Mouse (Mus musculus): Measurements from ENCODE around the gene Tpgs1.

DNA sequence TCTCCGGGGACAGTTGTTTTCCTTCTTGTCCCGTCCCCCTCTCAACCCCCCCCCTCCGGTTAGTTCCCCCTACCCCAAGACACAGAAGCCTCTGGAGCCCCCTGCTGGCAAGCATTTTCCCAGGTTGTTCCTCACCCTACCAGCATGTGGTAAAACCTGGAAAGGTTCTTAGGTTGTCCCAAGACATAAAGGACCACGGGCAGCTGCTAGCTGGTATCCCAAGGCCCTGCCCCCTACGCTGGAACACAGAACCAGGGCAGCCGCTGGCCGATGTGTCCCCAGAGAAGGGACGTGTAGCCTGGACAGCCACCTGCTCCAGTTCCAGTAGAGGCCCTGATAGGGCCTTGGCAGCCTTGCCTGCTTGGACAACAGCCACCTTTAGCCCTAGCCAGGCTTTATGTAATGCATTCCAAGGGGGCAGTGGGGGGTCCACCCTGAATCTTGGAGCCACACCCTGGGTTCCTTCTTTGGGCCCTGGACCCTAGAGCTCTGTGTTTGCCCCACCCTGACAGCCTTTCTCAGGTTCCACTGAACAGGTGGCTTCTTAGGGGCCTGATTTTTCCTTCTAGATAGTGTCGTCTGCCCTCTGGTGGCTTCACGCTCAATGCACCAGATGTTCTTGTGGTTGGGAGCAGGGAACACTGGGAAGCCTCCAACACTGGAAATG lies 13.9 kb downstream of the Tpgs1 start:
- TF ChIP-seq POLR2A (IDR thresholded peaks at IDR 0.05; ENCODE audit: low read depth, low read length) (no peak), CTCF (IDR thresholded peaks at IDR 0.05; ENCODE audit: extremely low read depth, insufficient read length, insufficient replicate concordance, low read depth, low read length) (peak; percentile 49; the same call in 1 of the 2 replicates)

Measured in small intestine, adult 2 months (tissue).